Mouse (Mus musculus) cortical plate, adult 2 months (tissue): ENCODE results near the gene Atp2a1.

Experiments used
- CTCF ChIP-seq: fragments of 200-500 bp; IDR thresholded peaks from 2 replicates; pipeline ENCODE4 v1.5.1; 2011; ENCODE audit warnings: mild to moderate bottlenecking, control low read depth, low read length; ENCODE audit not compliant: insufficient read depth; ENCODE audit errors: extremely low read depth
- POLR2A ChIP-seq: fragments of 200-500 bp; IDR thresholded peaks from 2 replicates; pipeline ENCODE4 v1.6.1; 2011; ENCODE audit warnings: mild to moderate bottlenecking, low read length, control low read depth; ENCODE audit not compliant: insufficient read depth; ENCODE audit errors: extremely low read depth

- TF ChIP-seq POLR2A: no peak
- no peak for TF ChIP-seq CTCF
Measured at GRCm38 (mm10) chr7:126417045-126417444, 45.9 kb downstream of the Atp2a1 start.
